Mouse (Mus musculus) hematopoietic stem cell, adult 5-6 weeks (primary cell): ENCODE results near the gene Hmga1. TPM values are rescaled to one million over a fixed set of nuclear protein-coding genes. Genes with fewer than 3 reads are reported as not detected.

ENCODE experiments used
- ATAC-seq, 2 experiments: fragments of 125-278 bp in 1 of 2; replicated peaks in 1 of 2; 2 replicates each; pipeline ENCODE4 v1.8.0; 2016 to 2017; ENCODE audit warnings: inconsistent platforms in 2 of 2, mild to moderate bottlenecking in 2 of 2, moderate number of reproducible peaks in 2 of 2, low read depth in 1 of 2, moderate TSS enrichment in 1 of 2; ENCODE audit not compliant: low FRiP score in 2 of 2, poor library complexity in 2 of 2, severe bottlenecking in 2 of 2, insufficient read depth in 1 of 2, low TSS enrichment in 1 of 2
- total RNA-seq: library from RNA; stranded (forward); fragments of 172-1452, 232-1000 nt; gene quantifications from 2 replicates; pipeline ENCODE4 v1.2.3, GENCODE M21; 2017

Hmga1 gene
- total RNA-seq, 1 experiment from 2014 or later: 95.5 TPM

GRCm38 (mm10) chr17:27554062-27554960 is 2.0 kb upstream of the Hmga1 start:
- no peak for ATAC-seq

GRCm38 (mm10) chr17:27555075-27555511 is 1.2 kb upstream of the Hmga1 start:
- ATAC-seq: peak; percentile 6 to 28; a peak in 1 of 4 replicates

- ATAC-seq: peak; percentile 51 to 59; a peak in 3 of 4 replicates
These were observed 655 bp upstream of the Hmga1 start for GRCm38 (mm10) chr17:27555512-27556172.

GRCm38 (mm10) chr17:27557181-27557926 is 1.1 kb downstream of the Hmga1 start:
- ATAC-seq: peak; percentile 8 to 9; a peak in 1 of 4 replicates

GRCm38 (mm10) chr17:27557927-27558661 is 1.8 kb downstream of the Hmga1 start:
- ATAC-seq: no peak

- no peak for ATAC-seq
These were observed 2.5 kb downstream of the Hmga1 start for GRCm38 (mm10) chr17:27558845-27559244.

GRCm38 (mm10) chr17:27559596-27559995 is 3.3 kb downstream of the Hmga1 start:
- ATAC-seq: no peak

GRCm38 (mm10) chr17:27560926-27561480 is 4.7 kb downstream of the Hmga1 start:
- ATAC-seq: no peak

GRCm38 (mm10) chr17:27561809-27562526 is 5.7 kb downstream of the Hmga1 start:
- peak in 1 of 2 experiments; percentile 4; a peak in 1 of 4 replicates for ATAC-seq

GRCm38 (mm10) chr17:27563771-27564244 is 7.5 kb downstream of the Hmga1 start:
- no peak for ATAC-seq

GRCm38 (mm10) chr17:27564391-27565162 is 8.3 kb downstream of the Hmga1 start:
- no peak for ATAC-seq

- ATAC-seq: peak; percentile 69 to 84
These were observed 9.1 kb downstream of the Hmga1 start, which contains the start of gene AI413582 for GRCm38 (mm10) chr17:27565163-27565941. Gene AI413582, minus strand, starts transcription at chr17:27565756.

- ATAC-seq: 0 out of 4 replicates have a peak, but pooled peaks of 1 of the 2 experiments have one; percentile 12
These were observed 9.6 kb downstream of the Hmga1 start for GRCm38 (mm10) chr17:27565942-27566267.

- ATAC-seq: no peak
These were observed 11.9 kb downstream of the Hmga1 start for GRCm38 (mm10) chr17:27568228-27568627.

- ATAC-seq: no peak
These were observed 15.0 kb downstream of the Hmga1 start for GRCm38 (mm10) chr17:27571315-27571714.
